Mouse (Mus musculus): ENCODE data around the gene Tulp2. TPM values are rescaled to one million over a fixed set of nuclear protein-coding genes. Genes with fewer than 3 reads are reported as not detected.

The Tulp2 gene
- polyA plus RNA-seq (2016; fragmentation: Nextera tagmentation; extraction: Ambion mirVana) = 0.41 and 0.60 TPM in 2 replicates

GRCm38 (mm10) chr7:45481374-45481927, at the start of gene Tulp2:
Gene Tulp2 (plus strand): TSS chr7:45481877.
- Histone ChIP-seq H3K9ac (no peak within 1 kb of the TSS), H3K27ac (no peak within 1 kb of the TSS), H3K36me3 (no peaks in the 10 kb centered on the region; the same call in 1 of the 2 replicates), H3K27me3 (replicated peaks) (no peaks in the 10 kb centered on the region), H3K9me3 (no peaks in the 10 kb centered on the region), H3K4me3 (no peak within 1 kb of the TSS), H3K4me2 (replicated peaks) (no peak within 1 kb of the TSS), H3K4me1 (no peaks in the 10 kb centered on the region)
- ATAC-seq (ENCODE audit: low FRiP score, low read depth) = peak; percentile 82; the same call in 1 of the 2 replicates
- 49% methylated on average over 15 of the region's 15 CpGs for WGBS

- no peak for ATAC-seq (ENCODE audit: low FRiP score, low read depth)
- Histone ChIP-seq H3K27me3 (replicated peaks) (no peaks in the 10 kb centered on the region), H3K4me1 (peaks cover 43% of the 10 kb centered on the region), H3K27ac (peak overlapping the region; percentile 60; the same call in 1 of the 2 replicates), H3K36me3 (peaks cover 33% of the 10 kb centered on the region), H3K4me3 (peak overlapping the region; percentile 85), H3K9me3 (no peaks in the 10 kb centered on the region), H3K9ac (peak overlapping the region; percentile 76), H3K4me2 (replicated peaks) (peak overlapping the region; percentile 83)
- WGBS = 2% methylated on average over 7 of the region's 7 CpGs
These were observed 47.9 kb upstream of the Tulp2 start for GRCm38 (mm10) chr7:45433835-45434202.

- H3K36me3 ChIP-seq = peaks cover 27% of the 10 kb centered on the region
- H3K27me3 ChIP-seq (replicated peaks) = no peaks in the 10 kb centered on the region
- H3K27ac ChIP-seq = peak within 1 kb of the TSS; percentile 60
- peak within 1 kb of the TSS; percentile 83 for H3K4me2 ChIP-seq (replicated peaks)
- H3K9me3 ChIP-seq = no peaks in the 10 kb centered on the region
- peak within 1 kb of the TSS; percentile 76 for H3K9ac ChIP-seq
- peak; percentile 97 for ATAC-seq (ENCODE audit: low FRiP score, low read depth)
- H3K4me3 ChIP-seq = peak within 1 kb of the TSS; percentile 85
- WGBS = under 1% methylated on average over 45 of the region's 45 CpGs
- H3K4me1 ChIP-seq = peaks cover 43% of the 10 kb centered on the region
These were observed 47.3 kb upstream of the Tulp2 start, which contains the start of gene Gys1 for GRCm38 (mm10) chr7:45434203-45435015. Gene Gys1 (plus strand): TSS chr7:45434844.

DNA sequence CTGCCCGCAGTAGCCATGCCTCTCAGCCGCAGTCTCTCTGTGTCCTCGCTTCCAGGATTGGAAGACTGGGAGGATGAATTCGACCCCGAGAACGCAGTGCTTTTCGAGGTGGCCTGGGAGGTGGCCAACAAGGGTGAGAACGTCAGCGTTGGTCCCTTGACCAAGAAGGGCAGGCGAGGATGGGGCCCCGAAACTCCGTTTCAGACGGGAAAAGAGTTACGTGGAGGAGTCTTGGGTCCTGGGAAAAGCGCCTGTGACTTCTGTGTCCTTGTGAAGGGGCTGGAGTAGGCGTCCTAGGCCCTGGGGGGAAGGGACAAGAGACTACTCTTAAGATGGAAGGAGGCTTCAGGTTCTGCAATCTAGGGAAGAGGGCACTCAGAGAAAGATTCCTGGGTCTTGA, 46.6 kb upstream of the Tulp2 start:
- 3% methylated on average over 16 of the region's 16 CpGs for WGBS
- Histone ChIP-seq H3K27ac (no peak overlapping the region), H3K9ac (peak overlapping the region; percentile 53), H3K4me2 (replicated peaks) (peak overlapping the region; percentile 83), H3K4me3 (peak overlapping the region; percentile 85), H3K36me3 (peaks cover 27% of the 10 kb centered on the region), H3K27me3 (replicated peaks) (no peaks in the 10 kb centered on the region), H3K4me1 (peaks cover 43% of the 10 kb centered on the region), H3K9me3 (no peaks in the 10 kb centered on the region)
- ATAC-seq (ENCODE audit: low FRiP score, low read depth) = peak; percentile 7; the same call in 1 of the 2 replicates

- 94% methylated on average over 5 of the region's 5 CpGs for WGBS
- no peak for ATAC-seq (ENCODE audit: low FRiP score, low read depth)
- 0 out of 2 replicates have a peak overlapping the region, but pooled peaks have one; percentile 7 for H3K4me2 ChIP-seq (replicated peaks)
- no peaks in the 10 kb centered on the region for H3K9me3 ChIP-seq
- peak overlapping the region; percentile 5; the same call in 1 of the 2 replicates for H3K9ac ChIP-seq
- no peaks in the 10 kb centered on the region for H3K27me3 ChIP-seq (replicated peaks)
- peaks cover 43% of the 10 kb centered on the region for H3K4me1 ChIP-seq
- no peak overlapping the region for H3K4me3 ChIP-seq
- peaks cover 27% of the 10 kb centered on the region for H3K36me3 ChIP-seq
- no peak overlapping the region for H3K27ac ChIP-seq
These were observed 45.2 kb upstream of the Tulp2 start for GRCm38 (mm10) chr7:45436444-45436843.

DNA sequence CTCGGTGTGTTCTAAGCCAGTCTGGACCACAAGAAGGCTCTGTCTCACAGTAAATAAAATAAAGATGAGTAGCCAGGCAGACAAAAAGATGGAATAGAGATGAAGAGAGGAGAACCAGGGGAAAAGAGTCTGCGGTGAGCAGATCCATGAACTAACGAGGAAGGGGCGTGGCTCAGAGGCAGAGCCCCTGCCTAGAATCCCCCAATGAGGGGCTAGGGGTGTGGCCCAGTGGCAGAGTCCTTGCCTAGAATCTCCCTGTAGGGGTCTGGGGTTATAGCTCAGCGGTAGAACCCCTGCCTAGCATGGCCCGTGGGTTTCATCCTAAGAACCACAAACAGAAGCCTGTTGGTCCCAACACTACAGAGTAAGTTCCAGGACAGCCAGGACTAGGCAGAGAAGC, 44.6 kb upstream of the Tulp2 start:
- Histone ChIP-seq H3K27ac (no peak overlapping the region), H3K4me2 (replicated peaks) (peak overlapping the region; percentile 14; the same call in 1 of the 2 replicates), H3K27me3 (replicated peaks) (no peaks in the 10 kb centered on the region), H3K36me3 (peaks cover 25% of the 10 kb centered on the region), H3K4me3 (no peak overlapping the region), H3K9ac (no peak overlapping the region), H3K4me1 (peaks cover 43% of the 10 kb centered on the region), H3K9me3 (no peaks in the 10 kb centered on the region)
- WGBS = 22% methylated on average over 6 of the region's 6 CpGs
- ATAC-seq (ENCODE audit: low FRiP score, low read depth) = no peak

- Histone ChIP-seq H3K9me3 (no peaks in the 10 kb centered on the region), H3K27ac (no peak within 1 kb of the TSS), H3K4me3 (no peak within 1 kb of the TSS), H3K4me2 (replicated peaks) (peak within 1 kb of the TSS; percentile 14), H3K27me3 (replicated peaks) (no peaks in the 10 kb centered on the region), H3K9ac (no peak within 1 kb of the TSS), H3K4me1 (peaks cover 42% of the 10 kb centered on the region), H3K36me3 (peaks cover 23% of the 10 kb centered on the region)
- WGBS = 17% methylated on average over 19 of the region's 19 CpGs
- no peak for ATAC-seq (ENCODE audit: low FRiP score, low read depth)
These were observed 44.0 kb upstream of the Tulp2 start, which contains the start of gene Ruvbl2 for GRCm38 (mm10) chr7:45437521-45438276. Gene Ruvbl2 (minus strand): TSS chr7:45438096.

DNA sequence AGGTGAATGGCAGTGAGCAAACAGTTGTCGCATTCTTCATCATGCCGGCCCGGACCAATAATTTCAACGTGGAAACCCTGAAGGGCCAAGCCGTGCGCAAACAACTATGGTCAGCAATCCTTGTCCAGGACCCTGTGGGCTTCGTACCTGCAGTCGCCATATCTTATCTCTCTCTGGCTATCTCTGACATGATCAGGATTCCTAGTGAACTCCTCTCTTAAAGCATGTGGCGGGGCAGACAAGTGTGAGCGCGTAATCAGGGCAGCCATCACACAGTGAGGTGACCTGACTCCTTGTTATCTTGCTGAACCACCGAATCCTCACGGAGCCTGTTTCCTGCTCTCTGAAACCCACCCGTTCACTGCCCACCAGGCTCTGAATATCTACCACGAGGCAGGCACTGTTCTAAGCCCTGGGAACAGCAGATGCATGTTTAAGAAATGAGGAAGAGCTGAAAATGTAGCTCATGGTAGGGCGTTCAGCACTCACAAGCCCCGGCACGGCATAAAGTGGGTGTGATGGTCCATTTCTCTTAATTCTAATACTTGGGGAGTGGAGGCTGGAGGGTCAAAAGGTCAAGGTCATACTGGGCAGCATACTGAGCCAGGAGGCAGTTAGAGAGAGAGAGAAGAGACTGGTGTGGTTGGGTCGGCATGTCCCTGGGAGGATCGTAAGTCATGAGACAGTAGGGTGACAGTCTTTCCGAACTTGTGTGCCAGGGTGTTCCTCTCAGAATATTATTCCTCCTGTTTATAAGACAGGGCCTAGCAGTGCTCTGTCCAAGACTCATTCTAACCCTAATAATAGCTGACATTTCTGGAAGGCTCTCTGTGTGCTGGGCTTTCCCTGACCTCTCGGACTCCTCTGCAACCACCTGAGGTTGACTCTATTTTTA, 37.9 kb upstream of the Tulp2 start:
- Histone ChIP-seq H3K4me1 (no peaks in the 10 kb centered on the region), H3K9ac (no peak overlapping the region), H3K9me3 (no peaks in the 10 kb centered on the region), H3K4me2 (replicated peaks) (no peak overlapping the region), H3K36me3 (peaks cover 63% of the 10 kb centered on the region), H3K27ac (no peak overlapping the region), H3K27me3 (replicated peaks) (no peaks in the 10 kb centered on the region), H3K4me3 (no peak overlapping the region)
- no peak for ATAC-seq (ENCODE audit: low FRiP score, low read depth)
- WGBS = 89% methylated on average over 22 of the region's 22 CpGs

GRCm38 (mm10) chr7:45446589-45446988, 35.1 kb upstream of the Tulp2 start:
- no peak for ATAC-seq (ENCODE audit: low FRiP score, low read depth)
- no peak overlapping the region for H3K4me2 ChIP-seq (replicated peaks)
- H3K27me3 ChIP-seq (replicated peaks) = no peaks in the 10 kb centered on the region
- no peak overlapping the region for H3K4me3 ChIP-seq
- H3K4me1 ChIP-seq = no peaks in the 10 kb centered on the region
- no peaks in the 10 kb centered on the region for H3K9me3 ChIP-seq
- no peak overlapping the region for H3K9ac ChIP-seq
- H3K27ac ChIP-seq = no peak overlapping the region
- peaks cover 51% of the 10 kb centered on the region for H3K36me3 ChIP-seq

- Histone ChIP-seq H3K27me3 (replicated peaks) (no peaks in the 10 kb centered on the region), H3K27ac (no peak overlapping the region), H3K9me3 (no peaks in the 10 kb centered on the region), H3K4me2 (replicated peaks) (no peak overlapping the region), H3K4me3 (no peak overlapping the region), H3K4me1 (no peaks in the 10 kb centered on the region), H3K9ac (no peak overlapping the region), H3K36me3 (peaks cover 54% of the 10 kb centered on the region)
- ATAC-seq (ENCODE audit: low FRiP score, low read depth) = no peak
- WGBS = 37% methylated on average over 11 of the region's 11 CpGs
These were observed 34.2 kb upstream of the Tulp2 start for GRCm38 (mm10) chr7:45447325-45447990.

GRCm38 (mm10) chr7:45449974-45450373, 31.7 kb upstream of the Tulp2 start:
- no peak overlapping the region for H3K27ac ChIP-seq
- no peak overlapping the region for H3K9ac ChIP-seq
- H3K4me2 ChIP-seq (replicated peaks) = no peak overlapping the region
- no peaks in the 10 kb centered on the region for H3K27me3 ChIP-seq (replicated peaks)
- WGBS = 88% methylated on average over 1 of the region's 1 CpGs
- no peak for ATAC-seq (ENCODE audit: low FRiP score, low read depth)
- H3K4me3 ChIP-seq = no peak overlapping the region
- no peaks in the 10 kb centered on the region for H3K4me1 ChIP-seq
- H3K9me3 ChIP-seq = no peaks in the 10 kb centered on the region
- H3K36me3 ChIP-seq = peaks cover 51% of the 10 kb centered on the region
